Mouse (Mus musculus): Measurements from ENCODE around the gene Pak4. TPM values are rescaled to one million over a fixed set of nuclear protein-coding genes. Genes with fewer than 3 reads are reported as not detected.
"Not testable (repeated sequence)": the region's sequence is repeated elsewhere in the genome, so short reads cannot be mapped to it uniquely, and the experiment has no call there.

Pak4 gene
- polyA plus RNA-seq, 1 experiment from 2014 or later, result 20.2 TPM

DNA sequence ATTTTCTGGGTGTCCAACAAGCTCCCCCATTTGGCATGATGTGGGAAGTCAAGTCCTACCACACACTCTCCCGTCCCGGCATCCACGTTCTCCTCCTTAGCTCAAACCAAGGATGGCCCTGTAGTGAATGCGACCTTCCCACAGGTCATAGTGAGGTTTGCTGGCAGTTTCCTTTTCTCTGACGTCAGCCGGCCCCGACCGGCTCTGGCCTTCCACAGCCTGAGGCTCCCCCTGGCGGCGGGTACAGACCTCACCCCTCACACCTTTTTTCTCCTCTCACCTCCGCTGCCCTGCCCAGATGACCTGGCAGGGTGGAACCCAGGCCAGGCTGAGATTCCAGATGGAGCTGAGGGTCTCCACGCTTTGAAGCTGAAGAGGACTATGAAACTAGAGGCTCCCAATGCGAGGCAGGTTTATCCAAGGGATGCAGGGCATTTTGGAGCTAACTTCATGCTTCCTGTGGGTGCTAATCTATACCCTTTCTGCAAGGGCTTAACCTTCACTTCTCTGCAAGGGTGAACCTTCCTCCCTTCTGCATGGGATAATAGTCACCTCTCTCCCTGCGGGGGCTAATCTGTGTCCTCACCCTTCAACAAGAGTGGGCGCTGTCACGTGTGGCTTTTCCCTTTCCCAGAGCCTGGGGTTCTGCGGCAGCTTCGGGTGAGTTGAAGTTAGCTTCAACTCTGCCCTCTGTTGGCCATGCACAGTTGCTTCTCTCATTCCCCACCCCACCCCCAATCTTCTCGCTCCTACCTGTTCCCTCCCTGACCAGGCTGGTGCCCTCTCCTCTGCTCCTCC is 69.9 kb downstream of the Pak4 start:
- Histone ChIP-seq H3K4me1 (replicated peaks) (no peaks in the 10 kb centered on the region), H3K4me3 (no peak overlapping the region), H3K9me3 (no peaks in the 10 kb centered on the region), H3K4me2 (no peak overlapping the region), H3K36me3 (no peaks in the 10 kb centered on the region), H3K9ac (no peak overlapping the region), H3K27me3 (no peaks in the 10 kb centered on the region), H3K27ac (replicated peaks) (no peak overlapping the region)
- WGBS, result 9% methylated on average over 19 of the region's 19 CpGs
- ATAC-seq (ENCODE audit: low FRiP score, low read depth), result no peak

DNA sequence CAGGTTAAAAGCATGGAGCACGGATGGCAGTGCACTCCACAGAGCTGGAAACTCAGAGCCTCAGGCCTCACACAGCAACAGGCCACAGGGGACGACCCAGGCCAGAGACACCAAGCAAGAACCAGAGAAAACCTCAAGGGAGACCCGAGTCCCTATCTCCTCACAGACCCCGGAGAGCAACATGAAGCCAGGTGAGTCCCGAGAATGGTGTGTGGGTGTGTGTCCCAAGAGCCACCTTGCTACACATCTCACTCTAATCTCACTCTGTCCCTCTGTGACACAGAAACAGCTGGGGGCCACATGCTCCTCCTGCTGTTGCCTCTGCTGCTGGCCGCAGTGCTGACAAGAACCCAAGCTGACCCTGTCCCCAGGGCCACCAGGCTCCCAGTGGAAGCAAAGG is 75.4 kb downstream of the Pak4 start, which contains the start of gene Ifnl3:
Ifnl3 (plus strand) TSS at position 301 of the 400 bp plus-strand sequence.
- not testable (repeated sequence) for H3K27ac ChIP-seq (replicated peaks); H3K36me3 ChIP-seq; H3K4me3 ChIP-seq; H3K9me3 ChIP-seq; ATAC-seq (ENCODE audit: low FRiP score, low read depth); H3K4me2 ChIP-seq; H3K4me1 ChIP-seq (replicated peaks); H3K27me3 ChIP-seq; H3K9ac ChIP-seq
- 81% methylated on average over 5 of the region's 6 CpGs for WGBS

DNA sequence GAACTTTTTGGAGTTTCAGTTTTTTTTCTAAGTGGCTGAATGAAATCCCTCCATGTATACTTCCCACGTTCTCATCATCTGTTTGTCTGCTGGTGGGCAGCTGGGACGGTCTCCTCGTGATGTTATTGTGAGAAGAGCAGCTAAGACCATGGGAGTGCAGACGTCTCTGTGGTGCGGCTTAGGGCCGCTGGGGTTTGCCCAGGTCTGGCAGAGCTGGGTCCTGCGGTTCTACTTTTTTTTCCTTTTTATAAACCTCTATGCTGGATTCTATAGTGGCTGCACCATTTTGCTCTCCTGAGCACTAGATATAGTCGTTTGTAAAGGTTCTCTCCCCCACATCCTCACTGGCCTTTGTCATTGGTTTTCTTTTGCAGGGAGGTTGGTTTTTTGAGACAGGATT is 86.5 kb downstream of the Pak4 start:
- Histone ChIP-seq H3K27ac (replicated peaks) (no peak overlapping the region), H3K4me2 (no peak overlapping the region), H3K36me3 (no peaks in the 10 kb centered on the region), H3K27me3 (no peaks in the 10 kb centered on the region), H3K9ac (no peak overlapping the region), H3K4me3 (no peak overlapping the region), H3K4me1 (replicated peaks) (no peaks in the 10 kb centered on the region), H3K9me3 (no peaks in the 10 kb centered on the region)
- ATAC-seq (ENCODE audit: low FRiP score, low read depth), result no peak
- 76% methylated on average over 8 of the region's 8 CpGs for WGBS

DNA sequence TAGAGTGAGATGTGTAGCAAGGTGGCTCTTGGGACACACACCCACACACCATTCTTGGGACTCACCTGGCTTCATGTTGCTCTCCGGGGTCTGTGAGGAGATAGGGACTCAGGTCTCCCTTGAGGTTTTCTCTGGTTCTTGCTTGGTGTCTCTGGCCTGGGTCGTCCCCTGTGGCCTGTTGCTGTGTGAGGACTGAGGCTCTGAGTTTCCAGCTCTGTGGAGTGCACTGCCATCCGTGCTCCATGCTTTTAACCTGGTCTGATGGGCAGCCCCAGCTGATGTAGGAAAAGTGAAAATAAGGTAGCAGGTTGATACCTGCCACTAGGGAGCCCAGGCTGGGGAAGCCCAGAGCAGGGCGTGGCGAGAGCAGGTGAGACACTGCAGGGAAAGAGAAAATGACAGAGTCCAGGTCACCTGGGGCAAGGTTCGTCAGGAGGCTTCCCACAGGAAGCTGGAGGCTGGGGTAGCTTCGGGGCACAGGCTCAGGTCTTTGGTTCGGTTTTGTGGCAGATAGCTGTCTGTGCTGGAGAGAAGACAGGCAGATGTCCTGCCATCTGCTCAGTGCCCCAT is 87.5 kb downstream of the Pak4 start, which contains the start of gene Ifnl2:
Ifnl2 (minus strand) TSS at position 51 of the 570 bp plus-strand sequence.
- H3K4me3 ChIP-seq; ATAC-seq (ENCODE audit: low FRiP score, low read depth); H3K4me1 ChIP-seq (replicated peaks); H3K27ac ChIP-seq (replicated peaks); H3K4me2 ChIP-seq; H3K9ac ChIP-seq; H3K36me3 ChIP-seq; H3K27me3 ChIP-seq; H3K9me3 ChIP-seq: not testable (repeated sequence)
- 71% methylated on average over 8 of the region's 8 CpGs for WGBS

DNA sequence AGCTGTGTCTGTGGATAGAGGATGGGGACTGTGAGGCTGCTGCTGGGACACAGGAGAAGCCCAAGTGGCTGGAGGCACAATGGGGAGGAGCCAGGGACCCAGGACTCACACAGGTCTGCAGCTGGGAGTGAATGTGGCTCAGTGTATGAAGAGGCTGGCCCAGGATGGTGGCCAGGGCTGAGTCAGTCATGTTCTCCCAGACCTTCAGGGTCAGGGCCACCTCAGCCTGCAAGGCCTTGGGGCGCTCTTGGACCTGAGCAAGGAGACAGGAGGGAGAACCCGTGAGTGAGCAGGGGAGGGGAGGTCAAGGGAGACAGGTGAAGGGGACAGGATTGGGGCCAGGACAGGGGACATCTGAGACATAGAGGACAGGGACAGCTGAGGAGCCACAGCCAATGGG is 88.9 kb downstream of the Pak4 start:
- H3K4me3 ChIP-seq; H3K4me2 ChIP-seq; H3K27ac ChIP-seq (replicated peaks); H3K36me3 ChIP-seq; H3K27me3 ChIP-seq; H3K9ac ChIP-seq; H3K9me3 ChIP-seq; H3K4me1 ChIP-seq (replicated peaks); ATAC-seq (ENCODE audit: low FRiP score, low read depth): not testable (repeated sequence)
- 88% methylated on average over 2 of the region's 2 CpGs for WGBS

Small RNA genes lying within 50 kb of the gene (microRNA-seq; reads per million reads assigned to microRNA genes)
- gene Mir7049, result not detected

Other genes with a start within 250 kb of the Pak4 start
- 444 and 501 TPM in 2 replicates for gene Rps16, start 247.5 kb downstream of the Pak4 start, polyA plus RNA-seq (2015; fragmentation: Nextera tagmentation; extraction: Ambion mirVana)
- 26.8 and 27.6 TPM in 2 replicates for gene Plekhg2, start 225.6 kb downstream of the Pak4 start, polyA plus RNA-seq (2015; fragmentation: Nextera tagmentation; extraction: Ambion mirVana)
- 4.4 and 4.6 TPM in 2 replicates for gene Zfp36, start 217.9 kb downstream of the Pak4 start, polyA plus RNA-seq (2015; fragmentation: Nextera tagmentation; extraction: Ambion mirVana)
- gene Med29, start 205.5 kb downstream of the Pak4 start, polyA plus RNA-seq (2015; fragmentation: Nextera tagmentation; extraction: Ambion mirVana), result 46.1 and 46.6 TPM in 2 replicates
- gene Paf1, start 205.2 kb downstream of the Pak4 start, polyA plus RNA-seq (2015; fragmentation: Nextera tagmentation; extraction: Ambion mirVana), result 93.3 and 96.8 TPM in 2 replicates
- 4.1 and 4.9 TPM in 2 replicates for gene Gmfg, start 160.7 kb downstream of the Pak4 start, polyA plus RNA-seq (2015; fragmentation: Nextera tagmentation; extraction: Ambion mirVana)
- gene Lrfn1, start 146.2 kb downstream of the Pak4 start, polyA plus RNA-seq (2015; fragmentation: Nextera tagmentation; extraction: Ambion mirVana), result 20.3 and 25.5 TPM in 2 replicates
- not detected in 2 replicates for gene Ifnl2, start 87.7 kb downstream of the Pak4 start, polyA plus RNA-seq (2015; fragmentation: Nextera tagmentation; extraction: Ambion mirVana)
- gene Ifnl3, start 75.3 kb downstream of the Pak4 start, polyA plus RNA-seq (2015; fragmentation: Nextera tagmentation; extraction: Ambion mirVana), result not detected in 2 replicates
- not detected in 2 replicates for gene Sycn, start 57.3 kb downstream of the Pak4 start, polyA plus RNA-seq (2015; fragmentation: Nextera tagmentation; extraction: Ambion mirVana)
- gene Nccrp1, start 50.9 kb downstream of the Pak4 start, polyA plus RNA-seq (2015; fragmentation: Nextera tagmentation; extraction: Ambion mirVana), result 0.19 TPM in 1 of 2 replicates, not detected in the other
- 23.3 and 28.1 TPM in 2 replicates for gene Samd4b, start within 50 bp of the Pak4 start, polyA plus RNA-seq (2015; fragmentation: Nextera tagmentation; extraction: Ambion mirVana)
- 0.29 and 0.33 TPM in 2 replicates for gene Acp7, start 33.1 kb upstream of the Pak4 start, polyA plus RNA-seq (2015; fragmentation: Nextera tagmentation; extraction: Ambion mirVana)
- gene Fbxo27, start 94.7 kb upstream of the Pak4 start, polyA plus RNA-seq (2015; fragmentation: Nextera tagmentation; extraction: Ambion mirVana), result 10.1 and 13.4 TPM in 2 replicates
- gene Fbxo17, start 118.6 kb upstream of the Pak4 start, polyA plus RNA-seq (2015; fragmentation: Nextera tagmentation; extraction: Ambion mirVana), result 4.1 and 5.2 TPM in 2 replicates
- 113 TPM in 2 replicates for gene Mrps12, start 143.6 kb upstream of the Pak4 start, polyA plus RNA-seq (2015; fragmentation: Nextera tagmentation; extraction: Ambion mirVana)
- 19.5 TPM in 2 replicates for gene Sars2, start 143.8 kb upstream of the Pak4 start, polyA plus RNA-seq (2015; fragmentation: Nextera tagmentation; extraction: Ambion mirVana)
- 0.54 and 0.71 TPM in 2 replicates for gene Ccer2, start 158.0 kb upstream of the Pak4 start, polyA plus RNA-seq (2015; fragmentation: Nextera tagmentation; extraction: Ambion mirVana)
- 112 and 125 TPM in 2 replicates for gene Sirt2, start 168.6 kb upstream of the Pak4 start, polyA plus RNA-seq (2015; fragmentation: Nextera tagmentation; extraction: Ambion mirVana)
- 66.3 and 69.0 TPM in 2 replicates for gene Nfkbib, start 169.3 kb upstream of the Pak4 start, polyA plus RNA-seq (2015; fragmentation: Nextera tagmentation; extraction: Ambion mirVana)
- 2.6 and 2.7 TPM in 2 replicates for gene Rinl, start 190.8 kb upstream of the Pak4 start, polyA plus RNA-seq (2015; fragmentation: Nextera tagmentation; extraction: Ambion mirVana)
- gene Hnrnpl, start 210.4 kb upstream of the Pak4 start, polyA plus RNA-seq (2015; fragmentation: Nextera tagmentation; extraction: Ambion mirVana), result 162 and 180 TPM in 2 replicates
- 97.8 and 98.0 TPM in 2 replicates for gene Ech1, start 227.0 kb upstream of the Pak4 start, polyA plus RNA-seq (2015; fragmentation: Nextera tagmentation; extraction: Ambion mirVana)
- gene Lgals4, start 235.7 kb upstream of the Pak4 start, polyA plus RNA-seq (2015; fragmentation: Nextera tagmentation; extraction: Ambion mirVana), result 5.7 and 7.2 TPM in 2 replicates